Mouse (Mus musculus): ENCODE measurements around the gene Zmynd8. TPM values are rescaled to one million over a fixed set of nuclear protein-coding genes. Genes with fewer than 3 reads are reported as not detected.
"Not testable (repeated sequence)": the region's sequence is repeated elsewhere in the genome, so short reads cannot be mapped to it uniquely, and the experiment has no call there.

Zmynd8 gene
- total RNA-seq, 2 experiments from 2014 or later: 46.5 to 48.0 TPM

DNA sequence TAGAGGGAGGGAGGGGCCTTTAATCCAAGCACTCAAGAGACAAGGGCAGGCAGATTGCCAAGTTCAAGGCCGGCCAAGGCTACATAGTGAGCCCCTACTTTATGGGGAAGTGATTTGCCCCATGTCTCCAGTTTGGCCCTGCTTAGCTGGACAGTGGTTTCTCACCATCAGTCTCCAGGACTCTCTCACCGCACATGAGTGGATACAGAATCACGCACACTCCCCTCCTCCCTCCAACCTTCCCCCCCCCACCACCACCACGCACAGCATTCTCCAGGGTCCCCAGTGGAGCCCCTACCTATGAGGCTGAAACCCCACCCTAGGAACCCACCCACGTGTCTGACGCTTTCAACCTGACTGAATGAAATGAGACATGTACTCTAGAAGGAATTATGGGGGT, 80.2 kb downstream of the Zmynd8 start:
- intact Hi-C loops (cut with DNase I): loop anchor here (10.0 kb wide), 1 partner anchor 746 kb away; no protein-coding TSS in a partner anchor
- no peak for DNase-seq

GRCm38 (mm10) chr2:165817437-165817836, 81.4 kb downstream of the Zmynd8 start:
- no peak for DNase-seq
- intact Hi-C loops (cut with DNase I): loop anchor here (10.0 kb wide), 1 partner anchor 747 kb away; no protein-coding TSS in a partner anchor

DNA sequence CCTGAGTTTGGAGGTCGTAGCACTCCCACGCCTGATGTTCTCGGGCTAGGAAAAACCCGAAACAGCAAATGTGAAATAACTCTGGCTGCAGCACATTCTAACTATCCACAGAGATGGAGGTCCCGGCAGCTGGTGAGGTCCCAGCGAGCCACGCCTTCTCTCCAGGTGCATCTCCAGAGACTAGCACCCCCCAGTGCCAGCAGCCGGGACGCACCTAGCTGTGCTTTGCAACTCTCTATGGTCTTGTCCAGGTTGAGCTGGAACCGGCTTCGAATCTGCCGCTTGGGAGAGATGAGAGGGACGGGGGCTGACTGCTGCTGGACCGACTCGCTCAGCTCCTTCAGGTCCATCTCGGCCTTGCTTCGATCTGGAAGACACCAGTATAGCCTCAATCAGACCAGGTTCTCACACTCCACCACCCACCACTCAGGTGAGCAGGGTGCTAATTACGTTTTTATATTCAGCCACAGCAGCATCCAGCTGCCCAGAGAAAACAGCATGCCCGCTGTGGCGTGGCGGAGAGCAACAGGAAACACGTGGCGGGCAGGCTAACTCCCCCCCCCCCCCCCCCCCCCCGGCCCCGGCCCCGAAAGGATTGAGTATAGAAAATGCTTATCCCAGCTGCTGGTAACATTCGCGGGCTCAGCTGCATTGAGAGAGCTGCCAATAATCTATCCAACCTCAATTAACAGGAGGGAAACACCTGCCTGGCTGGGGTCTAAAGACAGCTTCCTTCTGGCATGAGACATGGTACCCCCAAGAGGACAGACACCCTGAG, 83.5 kb downstream of the Zmynd8 start:
- intact Hi-C loops (cut with DNase I): loop anchor here (10.0 kb wide), 1 partner anchor 750 kb away; no protein-coding TSS in a partner anchor
- DNase-seq: no peak

DNA sequence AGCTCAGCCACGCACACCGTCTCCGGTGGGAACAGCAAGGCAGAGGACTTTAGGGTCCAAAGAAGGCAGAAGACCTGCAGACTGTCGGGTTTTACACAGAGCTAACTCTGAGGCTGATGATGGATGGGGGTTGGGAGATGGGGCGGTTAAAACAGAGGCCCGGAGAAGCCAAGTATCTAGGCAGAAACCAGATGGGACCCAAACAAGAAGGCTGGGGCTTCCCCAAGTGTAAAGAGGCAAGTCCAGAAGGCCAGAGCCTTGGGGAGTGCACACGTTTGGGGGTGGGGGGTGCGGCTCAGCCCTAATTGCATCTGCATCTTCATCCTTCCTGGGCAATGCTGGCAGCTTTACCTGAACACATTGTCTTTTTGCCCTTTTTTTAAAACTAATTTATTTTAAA, 85.9 kb downstream of the Zmynd8 start:
- DNase-seq: no peak

DNA sequence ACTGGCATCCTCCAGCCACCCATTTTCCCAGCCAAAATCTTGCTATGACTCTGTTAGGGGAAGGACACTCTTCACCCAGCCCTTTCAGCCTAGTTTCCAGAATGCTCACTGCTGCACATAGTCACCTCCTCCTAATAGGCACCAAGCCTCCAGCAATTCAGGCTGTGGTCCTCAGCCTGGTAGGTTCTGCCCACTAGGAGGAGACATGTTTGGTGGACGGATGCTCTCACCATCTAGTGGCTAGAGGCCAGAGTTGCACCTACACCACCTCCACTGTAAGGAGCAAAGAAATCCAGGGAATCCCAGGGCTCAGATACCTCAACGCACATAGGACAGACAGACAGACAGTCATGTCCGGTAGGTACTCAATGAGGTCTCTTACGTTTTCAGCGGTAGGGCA, 87.3 kb downstream of the Zmynd8 start:
- intact Hi-C loops (cut with DNase I): loop anchor here (10.0 kb wide), 1 partner anchor 753 kb away; no protein-coding TSS in a partner anchor
- peak; percentile 48 to 56 for DNase-seq

More for the DNA sequence above, 85.9 kb downstream of the Zmynd8 start:
- intact Hi-C loops (cut with DNase I): loop anchor here (10.0 kb wide), 1 partner anchor 752 kb away; no protein-coding TSS in a partner anchor

DNA sequence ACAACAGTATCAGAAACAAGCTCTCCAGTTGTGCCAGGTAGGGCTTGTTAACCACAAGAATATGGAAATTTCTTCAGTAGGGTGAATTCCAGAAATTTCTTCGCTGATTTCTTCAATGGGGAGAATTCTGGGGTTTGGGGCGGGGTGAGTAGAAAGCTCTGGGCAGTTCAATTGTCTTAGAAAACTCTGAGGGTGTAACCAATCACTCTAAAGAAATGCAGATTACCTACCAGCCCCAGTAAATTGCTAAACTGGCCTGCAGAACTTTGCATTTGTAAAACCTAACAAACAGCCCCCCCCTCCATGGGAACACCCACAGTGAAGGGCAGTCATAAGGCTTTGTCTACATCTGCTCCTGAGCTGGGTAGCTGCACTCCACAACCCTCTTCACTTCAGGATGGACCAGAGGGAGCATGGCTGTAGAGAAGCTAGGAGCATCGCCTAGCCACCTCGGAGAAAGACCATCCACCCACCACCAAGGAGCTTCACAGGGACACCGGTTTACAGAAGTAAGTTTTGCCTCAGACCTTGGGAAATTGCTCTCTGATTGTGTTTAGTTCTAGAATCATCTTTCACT, 88.8 kb downstream of the Zmynd8 start:
- intact Hi-C loops (cut with DNase I): loop anchor here (10.0 kb wide), 1 partner anchor 755 kb away; no protein-coding TSS in a partner anchor
- no peak for DNase-seq

- DNase-seq: no peak
- intact Hi-C loops (cut with DNase I): no loop called here
These were observed 89.7 kb downstream of the Zmynd8 start for GRCm38 (mm10) chr2:165809091-165809490.

GRCm38 (mm10) chr2:165808179-165808975, 90.4 kb downstream of the Zmynd8 start:
- intact Hi-C loops (cut with DNase I): no loop called here
- DNase-seq: no peak

GRCm38 (mm10) chr2:165800174-165800573, 98.6 kb downstream of the Zmynd8 start:
- intact Hi-C loops (cut with DNase I); DNase-seq: not testable (repeated sequence)

GRCm38 (mm10) chr2:165797876-165798275, 100.9 kb downstream of the Zmynd8 start:
- DNase-seq: no peak
- intact Hi-C loops (cut with DNase I): no loop called here

- intact Hi-C loops (cut with DNase I): no loop called here
These were observed 105.6 kb downstream of the Zmynd8 start for GRCm38 (mm10) chr2:165793283-165793638.

DNA sequence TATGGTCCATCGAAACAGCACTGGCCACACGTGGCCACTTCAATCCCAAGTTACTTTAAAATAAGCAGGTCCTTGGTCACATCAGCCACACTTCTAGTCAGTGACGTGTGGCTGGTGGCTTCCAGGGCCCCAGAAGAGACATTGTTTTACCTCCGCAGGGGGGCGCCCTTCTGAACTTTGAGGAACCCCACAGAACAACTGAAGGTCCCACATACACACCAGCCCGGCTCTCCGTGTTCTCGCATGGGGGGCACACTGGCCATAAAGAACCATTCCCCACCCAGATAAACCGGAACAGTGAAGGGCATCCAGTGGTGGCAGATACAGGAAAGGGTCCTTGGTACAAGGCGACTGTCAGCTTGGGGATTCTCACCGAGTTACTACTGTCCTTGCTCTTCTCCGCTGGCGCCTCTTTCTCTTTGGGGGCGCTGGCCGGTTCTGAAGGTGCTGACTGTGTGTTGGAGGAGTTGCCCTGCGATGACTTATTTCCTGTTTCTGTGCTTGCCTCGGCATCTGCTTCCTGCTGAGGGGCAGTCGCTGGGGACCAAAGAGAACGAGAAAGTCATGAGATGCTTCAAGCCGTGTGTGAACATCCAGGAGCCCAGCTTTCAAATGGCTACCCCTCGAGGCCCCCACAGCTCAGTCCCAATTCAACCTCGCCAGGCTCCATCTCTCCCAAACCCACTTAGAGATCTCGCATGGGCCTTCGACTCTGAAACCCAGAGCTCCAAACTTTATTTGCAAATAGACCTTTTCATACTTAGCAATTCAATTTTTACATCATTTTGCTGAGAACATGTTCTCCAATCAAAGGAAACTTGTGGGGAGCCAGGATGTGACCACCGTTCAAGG, 106.2 kb downstream of the Zmynd8 start:
- intact Hi-C loops (cut with DNase I): no loop called here
- DNase-seq: no peak

More at GRCm38 (mm10) chr2:165793283-165793638, 105.6 kb downstream of the Zmynd8 start:
- DNase-seq: no peak

- intact Hi-C loops (cut with DNase I): no loop called here
- peak; percentile 59 to 73 for DNase-seq
These were observed 107.2 kb downstream of the Zmynd8 start for GRCm38 (mm10) chr2:165791657-165792056.

- no peak for DNase-seq
- intact Hi-C loops (cut with DNase I): no loop called here
These were observed 107.8 kb downstream of the Zmynd8 start for GRCm38 (mm10) chr2:165791026-165791425.

DNA sequence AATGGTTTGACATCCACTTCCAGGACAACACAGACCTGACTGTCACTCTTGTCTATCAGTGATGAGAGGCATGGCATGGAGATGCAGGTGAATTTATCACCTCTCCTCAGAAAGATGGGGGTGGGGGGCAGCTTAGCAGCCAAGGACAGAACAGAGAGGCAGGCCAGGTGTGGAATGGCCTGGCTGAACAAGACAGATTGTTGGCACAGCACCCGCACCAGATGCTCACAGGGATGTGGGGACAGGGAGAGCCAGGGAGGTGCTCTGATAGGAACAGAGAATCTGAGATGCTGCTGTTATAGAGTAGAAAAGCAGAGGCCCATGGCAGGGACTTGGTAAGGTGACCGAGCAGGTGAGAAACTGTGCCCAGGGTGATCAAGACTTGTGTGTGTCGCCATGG, 109.1 kb downstream of the Zmynd8 start:
- intact Hi-C loops (cut with DNase I): loop anchor here (10.0 kb wide), 1 partner anchor 775 kb away; no protein-coding TSS in a partner anchor

GRCm38 (mm10) chr2:165788796-165789195, 110.0 kb downstream of the Zmynd8 start:
- no peak for DNase-seq
- intact Hi-C loops (cut with DNase I): loop anchor here (10.0 kb wide), 1 partner anchor 776 kb away; no protein-coding TSS in a partner anchor

More for the DNA sequence above, 109.1 kb downstream of the Zmynd8 start:
- DNase-seq: no peak

- DNase-seq: peak; percentile 74 to 75
- intact Hi-C loops (cut with DNase I): loop anchor here (10.0 kb wide), 1 partner anchor 777 kb away; no protein-coding TSS in a partner anchor
These were observed 110.8 kb downstream of the Zmynd8 start for GRCm38 (mm10) chr2:165788005-165788404.

DNA sequence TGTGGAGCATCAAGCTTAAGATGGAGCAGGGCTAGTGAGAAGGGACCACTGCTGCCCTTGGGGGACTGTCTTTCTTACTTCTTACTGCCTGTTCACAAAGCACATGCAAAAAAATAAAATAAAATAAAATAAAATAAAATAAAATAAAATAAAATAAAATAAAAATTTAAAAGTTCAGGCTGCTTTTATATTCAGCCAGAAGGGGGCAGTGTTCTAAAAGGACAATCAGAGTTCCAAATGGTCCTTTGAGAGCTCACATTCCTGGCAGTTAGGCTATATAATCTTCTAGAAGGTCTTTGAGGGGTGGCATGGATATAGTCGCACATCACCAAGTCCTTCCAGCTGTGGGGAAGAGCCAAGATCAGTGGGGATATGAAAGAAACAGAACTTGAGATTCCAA, 112.3 kb downstream of the Zmynd8 start:
- intact Hi-C loops (cut with DNase I): loop anchor here (10.0 kb wide), 1 partner anchor 778 kb away; no protein-coding TSS in a partner anchor

GRCm38 (mm10) chr2:165785312-165786036, 113.3 kb downstream of the Zmynd8 start:
- intact Hi-C loops (cut with DNase I): loop anchor here (10.0 kb wide), 1 partner anchor 779 kb away; no protein-coding TSS in a partner anchor
- no peak for DNase-seq

More for the DNA sequence above, 112.3 kb downstream of the Zmynd8 start:
- DNase-seq: no peak

Measured in heart, postnatal 36 days (tissue).